8 mouse cellular contexts compared by ENCODE assay signal in the genomic region with DNA sequence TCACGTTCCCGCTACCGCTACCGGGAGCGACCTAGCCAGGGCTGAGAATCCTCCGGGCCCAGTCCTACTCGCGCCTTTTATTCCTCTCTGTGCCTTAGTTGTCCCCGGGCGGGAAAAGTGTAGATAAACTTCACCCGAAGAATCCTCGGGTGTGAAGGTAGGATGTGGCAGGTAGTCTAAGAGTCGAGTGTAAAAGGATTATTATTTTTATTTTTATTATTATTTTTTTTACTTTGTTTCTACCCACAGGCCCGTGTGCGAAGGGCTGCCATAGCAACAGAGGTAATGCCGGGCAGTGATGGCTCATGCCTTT. TPM values are rescaled to one million over a fixed set of nuclear protein-coding genes. Genes with fewer than 3 reads are reported as not detected.
DNase-seq lines count a peak whose midpoint lies in the region; ATAC-seq and TF ChIP-seq lines count a peak whose summit lies in the region.

A gene (minus strand): TSS at position 35 of the 313 bp plus-strand sequence.

- no peaks in the 10 kb centered on the region for H3K9me3 ChIP-seq in midbrain, embryonic 14.5 days (ENCODE audit: control insufficient read depth, low read length)

- peak in 1 of 2 experiments; percentile 19 for DNase-seq in left cerebral cortex, adult 2 months (ENCODE audit: extremely low spot score in 1 of 2, low spot score in 2 of 2)
- DNase-seq in left cerebral cortex, adult 11 months (ENCODE audit: low spot score) = no peak
- no peak for DNase-seq in gastrocnemius, postnatal 4 days (ENCODE audit: low spot score in 2 of 2)
- no peak for DNase-seq in layer of hippocampus, postnatal 14 days (ENCODE audit: low spot score in 2 of 2)
- DNase-seq in midbrain, embryonic 14.5 days = no peak
- no peak for DNase-seq in spleen, postnatal 10 days (ENCODE audit: low spot score in 2 of 2)
- DNase-seq in urinary bladder, postnatal 14 days (ENCODE audit: low spot score) = no peak

- ATAC-seq in midbrain, embryonic 14.5 days (ENCODE audit: low FRiP score, low TSS enrichment) = no peak; the same call in 1 of the 2 replicates

- H3K4me1 ChIP-seq in bone marrow, adult 2 months (ENCODE audit: control insufficient read depth, insufficient read depth, low read length) = no peaks in the 10 kb centered on the region; the same call in 1 of the 2 replicates
- 0 out of 2 replicates have a peak, but pooled peaks cover 9% of the 10 kb centered on the region for H3K4me1 ChIP-seq in midbrain, embryonic 14.5 days (ENCODE audit: control insufficient read depth, insufficient read depth, low read length)

- H3K27me3 ChIP-seq in midbrain, embryonic 14.5 days (ENCODE audit: control insufficient read depth, insufficient read depth, low read length) = no peaks in the 10 kb centered on the region

- intact Hi-C loops in left cerebral cortex, adult 2 months (cut with DNase I) = loop anchor here (2.0 kb wide), 3 partner anchors 58 to 620 kb away; a partner anchor contains a TSS

- H3K36me3 ChIP-seq in midbrain, embryonic 14.5 days (ENCODE audit: control insufficient read depth, insufficient read depth, low read length) = peaks cover 3% of the 10 kb centered on the region; the same call in 1 of the 2 replicates

- TF ChIP-seq POLR2A in bone marrow, adult 2 months (IDR thresholded peaks at IDR 0.05; ENCODE audit: borderline replicate concordance, control insufficient read depth, low read depth, low read length) = no peak

- peak within 1 kb of the TSS; percentile 63 for H3K4me2 ChIP-seq in midbrain, embryonic 14.5 days (ENCODE audit: low read length)

- H3K27ac ChIP-seq in left cerebral cortex, adult 2 months = peak within 1 kb of the TSS; percentile 92
- H3K27ac ChIP-seq in bone marrow, adult 2 months (ENCODE audit: control insufficient read depth, insufficient read depth, low read depth, low read length, poor library complexity) = peak within 1 kb of the TSS; percentile 94
- H3K27ac ChIP-seq in midbrain, embryonic 14.5 days (replicated peaks; ENCODE audit: low read depth, low read length) = peak within 1 kb of the TSS; percentile 97

- peak within 1 kb of the TSS; percentile 99 for H3K9ac ChIP-seq in midbrain, embryonic 14.5 days (replicated peaks; ENCODE audit: low read length)

- WGBS in bone marrow, adult 2 months = 3% methylated on average over 16 of the region's 16 CpGs
- 9% methylated on average over 16 of the region's 16 CpGs for WGBS in midbrain, embryonic 14.5 days

- H3K4me3 ChIP-seq in left cerebral cortex, adult 2 months = peak within 1 kb of the TSS; percentile 61
- H3K4me3 ChIP-seq in bone marrow, adult 2 months (replicated peaks; ENCODE audit: control insufficient read depth, low read depth, low read length) = peak within 1 kb of the TSS; percentile 72
- H3K4me3 ChIP-seq in midbrain, embryonic 14.5 days (replicated peaks; ENCODE audit: low read depth, low read length) = peak within 1 kb of the TSS; percentile 46

- TF ChIP-seq CTCF in left cerebral cortex, adult 2 months (IDR thresholded peaks at IDR 0.05) = no peak; the same call in 1 of the 2 replicates
- TF ChIP-seq CTCF in bone marrow, adult 2 months (IDR thresholded peaks at IDR 0.05; ENCODE audit: control insufficient read depth, insufficient read depth, low read length) = no peak

RNA-seq across cellular contexts. Expression of the gene that starts here (rescaled TPM):
- total RNA-seq in left cerebral cortex, adult 2 months (2021) = 10 to 100 TPM; 24.3 to 29.6 TPM
- 7.2 and 16.9 TPM in 2 replicates for polyA plus RNA-seq in bone marrow, adult 2 months (2011; ENCODE audit: insufficient read depth, insufficient read length, low replicate concordance, missing spikeins)
- 10 to 100 TPM; 15.3 to 17.1 TPM for total RNA-seq in gastrocnemius, postnatal 4 days (2021)
- 10 to 100 TPM; 24.4 to 26.0 TPM for total RNA-seq in layer of hippocampus, postnatal 14 days (2021)
- 17.1 and 23.9 TPM in 2 replicates for polyA plus RNA-seq in midbrain, embryonic 14.5 days (2014; fragmentation: Nextera tagmentation; extraction: Ambion mirVana)
